ENCODE assay signal across 13 mouse cellular contexts in the genomic region with DNA sequence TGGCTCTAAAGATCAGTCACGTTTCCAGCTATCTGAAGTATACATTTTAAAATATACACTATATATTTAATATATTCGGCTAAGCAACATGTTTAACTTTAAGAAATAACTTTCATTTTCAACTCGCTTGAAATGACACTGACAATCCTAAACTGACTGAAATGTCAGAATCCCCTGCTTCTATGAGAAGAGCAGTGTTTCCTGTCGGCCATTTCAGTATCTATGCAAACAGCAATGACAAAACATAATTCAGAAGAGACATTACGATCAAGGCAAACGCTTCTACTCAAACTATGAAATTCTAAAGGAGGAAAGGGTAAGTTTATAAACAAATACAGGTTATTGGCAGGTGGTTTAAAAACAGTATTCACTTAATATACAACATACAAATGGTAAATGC.
"Had no signal": no experiment of that assay in that cellular context is flagged by ENCODE, and none has a peak within 500 bp of the region (broad histone marks: within the 10 kb centered on the region; RNA-seq: fewer than 3 reads in every experiment).

No protein-coding gene starts in this region.

- H3K27me3 ChIP-seq: kidney, embryonic 15.5 days; limb, embryonic 12.5 days; liver, embryonic 13.5 days; lung, embryonic 15.5 days; midbrain, embryonic 13.5 days; neural tube, embryonic 12.5 days had no signal

- H3K9me3 ChIP-seq: kidney, embryonic 15.5 days; limb, embryonic 12.5 days; liver, embryonic 13.5 days; lung, embryonic 15.5 days; midbrain, embryonic 13.5 days; neural tube, embryonic 12.5 days had no signal

- DNase-seq: layer of hippocampus, adult 9-11 months; layer of hippocampus, postnatal 36 days; liver; liver, embryonic 13.5 days; liver, postnatal 0 days; lung, postnatal 14 days; thymus, postnatal 36 days had no signal

- H3K9ac ChIP-seq: kidney, embryonic 15.5 days; limb, embryonic 12.5 days; liver, embryonic 13.5 days; liver, postnatal 0 days; lung, embryonic 15.5 days; midbrain, embryonic 13.5 days; neural tube, embryonic 12.5 days had no signal

- H3K27ac ChIP-seq: kidney, embryonic 15.5 days; limb, embryonic 12.5 days; liver, embryonic 13.5 days; macrophage; midbrain, embryonic 13.5 days; neural tube, embryonic 12.5 days had no signal

- H3K4me2 ChIP-seq: kidney, embryonic 15.5 days; limb, embryonic 12.5 days; liver, embryonic 13.5 days; lung, embryonic 15.5 days; midbrain, embryonic 13.5 days; neural tube, embryonic 12.5 days had no signal

- ATAC-seq: liver, postnatal 0 days; midbrain, embryonic 13.5 days had no signal

- H3K4me3 ChIP-seq: kidney, embryonic 15.5 days; limb, embryonic 12.5 days; liver, embryonic 13.5 days; lung, embryonic 15.5 days; midbrain, embryonic 13.5 days; neural tube, embryonic 12.5 days had no signal
